22 mouse cellular contexts compared by ENCODE assay signal in genomic region chr2:178184251-178184650, GRCm38 (mm10).
DNase-seq lines count a peak whose midpoint lies in the region; TF ChIP-seq lines count a peak whose summit lies in the region.
"Had no signal": no experiment of that assay in that cellular context is flagged by ENCODE, and none has a peak within 500 bp of the region (broad histone marks: within the 10 kb centered on the region; RNA-seq: fewer than 3 reads in every experiment).

No protein-coding gene starts in this region.

- no peak overlapping the region for H3K27ac ChIP-seq in layer of hippocampus, adult 2 months
- H3K27ac ChIP-seq: embryonic facial prominence, embryonic 13.5 days; forebrain, embryonic 10.5 days; heart, embryonic 13.5 days; left cerebral cortex, adult 2 months; limb, embryonic 12.5 days; midbrain, embryonic 12.5 days had no signal

- H3K4me3 ChIP-seq in layer of hippocampus, adult 2 months, result no peak overlapping the region
- H3K4me3 ChIP-seq: embryonic facial prominence, embryonic 13.5 days; forebrain, embryonic 10.5 days; heart, embryonic 13.5 days; left cerebral cortex, adult 2 months; limb, embryonic 12.5 days; megakaryocyte, embryonic 14.5 days; midbrain, embryonic 12.5 days had no signal

- TF ChIP-seq CTCF in layer of hippocampus, adult 2 months (conservative IDR thresholded peaks at IDR 0.05), result no peak

- DNase-seq in 416B (ENCODE audit: low read depth), result peak; percentile 2
- peak; percentile 92 for DNase-seq in brain, adult 2 months (ENCODE audit: low read depth, low spot score)
- peak; percentile 70 for DNase-seq in cerebellum, adult 8-10 months
- DNase-seq in cerebellum, postnatal 25 days, result peak; percentile 80 to 81
- no peak for DNase-seq in lung, postnatal 4 days
- DNase-seq in layer of hippocampus, adult 2 months (ENCODE audit: low spot score in 2 of 2), result no peak
- DNase-seq: adrenal gland, adult 8-10 months; gastrocnemius, postnatal 10 days; heart, postnatal 10 days; kidney, adult 9 months; kidney, postnatal 14 days; liver, postnatal 0 days; lung, postnatal 36 days; thymus, adult 2 months; thymus, postnatal 4 days had no signal

Comparison
In these comparisons a context has a peak if more than half of its experiments do, and no peak if none do; other contexts are left out.
1. DNase-seq: peak in 416B (single experiment), brain, adult 2 months (single experiment), cerebellum, adult 8-10 months (single experiment) and cerebellum, postnatal 25 days (2 of 2); none in lung, postnatal 4 days (0 of 2) and layer of hippocampus, adult 2 months (0 of 2).